In genomic region chr12:100206521-100206920, GRCm38 (mm10) we compare ENCODE assay signal across 23 mouse cellular contexts.
"Had no signal": no experiment of that assay in that cellular context is flagged by ENCODE, and none has a peak within 500 bp of the region (broad histone marks: within the 10 kb centered on the region; RNA-seq: fewer than 3 reads in every experiment).

No protein-coding gene starts in this region.

- H3K4me3 ChIP-seq: heart, adult 2 months; heart, embryonic 13.5 days; heart, embryonic 15.5 days; hindbrain, embryonic 13.5 days; hindbrain, embryonic 15.5 days; limb, embryonic 13.5 days; limb, embryonic 15.5 days; liver, embryonic 12.5 days had no signal

- H3K27ac ChIP-seq: heart, adult 2 months; heart, embryonic 13.5 days; heart, embryonic 15.5 days; hindbrain, embryonic 13.5 days; hindbrain, embryonic 15.5 days; hindbrain, postnatal 0 days; limb, embryonic 13.5 days; limb, embryonic 15.5 days; liver, embryonic 12.5 days; liver, embryonic 14.5 days had no signal

- DNase-seq: forebrain, postnatal 0 days; gastrocnemius, postnatal 14 days; gastrocnemius, postnatal 36 days; heart, adult 11 months; heart, adult 2 months; heart, postnatal 14 days; heart, postnatal 36 days; kidney, postnatal 25 days; layer of hippocampus, adult 9-11 months; layer of hippocampus, postnatal 36 days; left cerebral cortex, postnatal 4 days; lung, adult 18-20 months had no signal

- H3K9ac ChIP-seq: forebrain, postnatal 0 days; heart, embryonic 13.5 days; heart, embryonic 15.5 days; hindbrain, embryonic 13.5 days; hindbrain, embryonic 15.5 days; limb, embryonic 13.5 days; limb, embryonic 15.5 days; liver, embryonic 12.5 days; liver, embryonic 14.5 days had no signal

- ATAC-seq: forebrain, postnatal 0 days; hindbrain, postnatal 0 days; intestine, embryonic 16.5 days; liver, embryonic 12.5 days had no signal

- H3K4me2 ChIP-seq: heart, embryonic 11.5 days; heart, embryonic 13.5 days; heart, embryonic 15.5 days; hindbrain, embryonic 13.5 days; hindbrain, embryonic 15.5 days; limb, embryonic 13.5 days; limb, embryonic 15.5 days; liver, embryonic 12.5 days had no signal

- H3K27me3 ChIP-seq: heart, embryonic 13.5 days; heart, embryonic 15.5 days; hindbrain, embryonic 13.5 days; hindbrain, embryonic 15.5 days; limb, embryonic 13.5 days; limb, embryonic 15.5 days; liver, embryonic 12.5 days had no signal

- H3K9me3 ChIP-seq: heart, embryonic 13.5 days; heart, embryonic 15.5 days; hindbrain, embryonic 13.5 days; hindbrain, embryonic 15.5 days; limb, embryonic 13.5 days; limb, embryonic 15.5 days; liver, embryonic 12.5 days had no signal
